23 mouse cellular contexts compared by ENCODE assay signal in genomic region chr12:4295281-4295680, GRCm38 (mm10).
A peak's percentile ranks its signal among the peaks of the same experiment; 100 is the strongest.
DNase-seq lines count a peak whose midpoint lies in the region; ATAC-seq and TF ChIP-seq lines count a peak whose summit lies in the region.
"Had no signal": no experiment of that assay in that cellular context is flagged by ENCODE, and none has a peak within 500 bp of the region (broad histone marks: within the 10 kb centered on the region; RNA-seq: fewer than 3 reads in every experiment).

No protein-coding gene starts in this region.

- TF ChIP-seq CTCF in layer of hippocampus, adult 2 months (conservative IDR thresholded peaks at IDR 0.05) = no peak

- no peaks in the 10 kb centered on the region for H3K9me3 ChIP-seq in ES-E14 (ENCODE audit: control insufficient read depth, insufficient read depth, low read depth, low read length)
- H3K9me3 ChIP-seq: embryonic facial prominence, embryonic 10.5 days; embryonic facial prominence, embryonic 12.5 days; forebrain, embryonic 13.5 days; forebrain, embryonic 15.5 days; G1E had no signal

- DNase-seq in layer of hippocampus, adult 2 months (ENCODE audit: low spot score in 2 of 2) = no peak
- DNase-seq in layer of hippocampus, postnatal 10 days (ENCODE audit: low spot score in 2 of 2) = no peak
- DNase-seq in ES-E14 (ENCODE audit: low read depth, low spot score) = peak; percentile 24
- DNase-seq in ZHBTc4 (ENCODE audit: low read depth, low spot score) = peak; percentile 72
- no peak for DNase-seq in liver
- DNase-seq: adrenal gland, adult 8-10 months; adrenal gland, postnatal 14 days; adrenal gland, postnatal 36 days; B cell, adult 2 months; cerebellum, adult 11-12 months; cerebellum, adult 2 months; cerebellum, adult 9-10 months; cerebellum, postnatal 10 days; cerebellum, postnatal 25 days; forebrain, postnatal 0 days had no signal

- in situ Hi-C loops in ES-E14 (cut with MboI; ENCODE audit: low sequenced_read_pairs in 2 of 2, unreplicated experiment in 2 of 2) = no loop called here

- H3K36me3 ChIP-seq in ES-E14 (ENCODE audit: control insufficient read depth, insufficient read depth, low read length, poor library complexity, severe bottlenecking) = no peaks in the 10 kb centered on the region; the same call in 1 of the 2 replicates

- peaks cover 5 to 7% of the 10 kb centered on the region in 2 experiments; a peak in 2 of 4 replicates for H3K4me1 ChIP-seq in ES-E14 (ENCODE audit: control insufficient read depth in 2 of 2, insufficient read depth in 2 of 2, low read length in 2 of 2, poor library complexity in 1 of 2)
- H3K4me1 ChIP-seq: embryonic facial prominence, embryonic 10.5 days; embryonic facial prominence, embryonic 12.5 days; forebrain, embryonic 13.5 days; forebrain, embryonic 15.5 days had no signal

- no peak overlapping the region for H3K9ac ChIP-seq in ES-E14 (ENCODE audit: insufficient read depth, low read depth, low read length, poor library complexity, severe bottlenecking)
- H3K9ac ChIP-seq: embryonic facial prominence, embryonic 12.5 days; forebrain, embryonic 13.5 days; forebrain, embryonic 15.5 days; forebrain, postnatal 0 days had no signal

- no peak overlapping the region for H3K4me3 ChIP-seq in layer of hippocampus, adult 2 months
- H3K4me3 ChIP-seq in ES-E14 (ENCODE audit: insufficient read depth in 1 of 2, low read depth in 1 of 2, low read length in 2 of 2, poor library complexity in 1 of 2, severe bottlenecking in 1 of 2) = 0 out of 4 replicates have a peak overlapping the region, but pooled peaks of 1 of the 2 experiments have one; percentile 12
- H3K4me3 ChIP-seq: embryonic facial prominence, embryonic 10.5 days; embryonic facial prominence, embryonic 12.5 days; forebrain, embryonic 13.5 days; forebrain, embryonic 15.5 days had no signal

- H3K27ac ChIP-seq in layer of hippocampus, adult 2 months = peak overlapping the region; percentile 1; the same call in 1 of the 2 replicates
- no peak overlapping the region for H3K27ac ChIP-seq in ES-E14 (ENCODE audit: insufficient read depth, low read depth, low read length, poor library complexity, severe bottlenecking)
- H3K27ac ChIP-seq: embryonic facial prominence, embryonic 10.5 days; embryonic facial prominence, embryonic 12.5 days; forebrain, embryonic 13.5 days; forebrain, embryonic 15.5 days had no signal

- ATAC-seq in CD4-positive, CD25-positive, alpha-beta regulatory T cell, adult 4 months = no peak
- ATAC-seq: activated CD4-positive, CD25-positive, alpha-beta regulatory T cell, adult 4 months; forebrain, embryonic 13.5 days; forebrain, embryonic 15.5 days; forebrain, postnatal 0 days; Patski had no signal

TF ChIP-seq in ES-E14, 5 proteins besides CTCF, POLR2A, EP300 and RAD21:
- TF ChIP-seq ZC3H11A (IDR thresholded peaks at IDR 0.05; ENCODE audit: borderline replicate concordance, low read depth, low read length) (no peak), HCFC1 (IDR thresholded peaks at IDR 0.05; ENCODE audit: borderline replicate concordance, insufficient read depth, low read length) (no peak), ZNF384 (IDR thresholded peaks at IDR 0.05; ENCODE audit: low read depth, low read length) (no peak), CHD2 (IDR thresholded peaks at IDR 0.05; ENCODE audit: low read depth, low read length) (no peak), MAFK (IDR thresholded peaks at IDR 0.05; ENCODE audit: insufficient read depth, low read depth, low read length) (no peak)
TF ChIP-seq in ES-E14: peak in this region for 0.

Comparison
In these comparisons a context has a peak if more than half of its experiments do, and no peak if none do; other contexts are left out.
1. DNase-seq: peak in ES-E14 (single experiment) and ZHBTc4 (single experiment); none in layer of hippocampus, adult 2 months (0 of 2), layer of hippocampus, postnatal 10 days (0 of 2) and liver (single experiment).